Mouse (Mus musculus) neural tube, embryonic 12.5 days (tissue): Measurements from ENCODE around the gene Snapc2. TPM values are rescaled to one million over a fixed set of nuclear protein-coding genes. Genes with fewer than 3 reads are reported as not detected.
"Not testable (repeated sequence)": the region's sequence is repeated elsewhere in the genome, so short reads cannot be mapped to it uniquely, and the experiment has no call there.

Experiments
- ATAC-seq: fragments of 200-750 bp; cut with Nextera tagmentation; 2 replicates; pipeline ENCODE4 v1.8.0; 2017; ENCODE audit warnings: low read depth, mild to moderate bottlenecking, moderate TSS enrichment, moderate library complexity; ENCODE audit not compliant: low FRiP score
- H3K27ac ChIP-seq: fragments of 300-500 bp; sonication (generic); 2 replicates; pipeline ENCODE4 v1.5.1; 2016
- H3K27me3 ChIP-seq: fragments of 300-500 bp; sonication (generic); replicated peaks from 2 replicates; pipeline ENCODE4 v1.6.1; 2016; ENCODE audit warnings: mild to moderate bottlenecking
- H3K36me3 ChIP-seq: fragments of 300-500 bp; sonication (generic); 2 replicates; pipeline ENCODE4 v1.6.1; 2016; ENCODE audit warnings: mild to moderate bottlenecking
- H3K4me1 ChIP-seq: fragments of 300-500 bp; sonication (generic); 2 replicates; pipeline ENCODE4 v1.6.1; 2016
- H3K4me2 ChIP-seq: fragments of 300-500 bp; sonication (generic); replicated peaks from 2 replicates; pipeline ENCODE4 v1.6.1; 2016; ENCODE audit warnings: mild to moderate bottlenecking
- H3K4me3 ChIP-seq: fragments of 300-500 bp; sonication (generic); 2 replicates; pipeline ENCODE4 v1.5.1; 2016
- H3K9ac ChIP-seq: fragments of 300-500 bp; sonication (generic); 2 replicates; pipeline ENCODE4 v1.6.1; 2016; ENCODE audit warnings: mild to moderate bottlenecking
- H3K9me3 ChIP-seq: fragments of 300-500 bp; sonication (generic); 2 replicates; pipeline ENCODE4 v1.6.1; 2016; ENCODE audit warnings: mild to moderate bottlenecking
- WGBS: fragments of 180-500 bp; shearing (Covaris S2); methylation state at CpG from one replicate; pipeline ENCODE4 v1.1.7; 2016; 5-methylcytosine and 5-hydroxymethylcytosine counted together
- polyA plus RNA-seq: library from polyadenylated mRNA; unstranded; fragments of >200 nt; fragmentation: Nextera tagmentation; extraction: Ambion mirVana; gene quantifications from 2 replicates; pipeline ENCODE4 v1.2.1, GENCODE M21; 2016

The Snapc2 gene
- polyA plus RNA-seq, 1 experiment from 2014 or later = 63.2 TPM

GRCm38 (mm10) chr8:4239193-4239890, 13.5 kb upstream of the Snapc2 start:
- Histone ChIP-seq H3K36me3 (peaks cover 28% of the 10 kb centered on the region), H3K9ac (peak overlapping the region; percentile 73), H3K4me2 (peak overlapping the region; percentile 92), H3K27me3 (0 out of 2 replicates have a peak, but pooled peaks cover 4% of the 10 kb centered on the region), H3K4me3 (peak overlapping the region; percentile 80), H3K9me3 (no peaks in the 10 kb centered on the region), H3K4me1 (peaks cover 19% of the 10 kb centered on the region), H3K27ac (peak overlapping the region; percentile 68; the same call in 1 of the 2 replicates)
- ATAC-seq = peak; percentile 39
- WGBS = 15% methylated on average over 19 of the region's 19 CpGs

GRCm38 (mm10) chr8:4245061-4245460, 7.8 kb upstream of the Snapc2 start:
- H3K9me3 ChIP-seq = no peaks in the 10 kb centered on the region
- WGBS = 92% methylated on average over 5 of the region's 5 CpGs
- no peak overlapping the region for H3K4me2 ChIP-seq
- H3K36me3 ChIP-seq = peaks cover 79% of the 10 kb centered on the region
- H3K27ac ChIP-seq = no peak overlapping the region
- H3K27me3 ChIP-seq = peaks cover 9% of the 10 kb centered on the region; the same call in 1 of the 2 replicates
- H3K4me1 ChIP-seq = peaks cover 9% of the 10 kb centered on the region
- H3K4me3 ChIP-seq = no peak overlapping the region
- H3K9ac ChIP-seq = no peak overlapping the region
- ATAC-seq = no peak

GRCm38 (mm10) chr8:4245737-4246136, 7.1 kb upstream of the Snapc2 start:
- H3K9ac ChIP-seq = no peak overlapping the region

DNA sequence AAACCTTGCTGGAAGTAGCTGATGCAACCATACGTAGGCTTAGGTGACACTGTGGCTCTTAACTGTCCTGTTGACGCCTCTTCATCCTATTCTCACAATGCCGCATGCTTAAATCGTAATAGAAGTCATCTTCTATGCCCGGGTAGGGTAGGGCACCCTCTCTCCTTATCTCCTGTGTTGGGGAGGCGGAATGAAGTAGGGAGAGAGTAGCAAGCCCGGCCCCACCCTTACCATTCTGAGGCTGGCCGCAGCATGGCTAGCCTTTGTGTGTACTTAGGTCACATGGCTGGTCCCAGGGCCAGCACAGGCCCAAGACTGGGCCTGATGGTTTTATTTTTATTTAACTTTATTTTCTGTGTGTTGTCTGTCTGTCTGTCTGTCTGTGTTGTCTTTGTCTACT, 5.6 kb upstream of the Snapc2 start:
- Histone ChIP-seq H3K36me3 (peaks cover 73% of the 10 kb centered on the region), H3K9ac (no peak overlapping the region), H3K27ac (no peak overlapping the region), H3K27me3 (peaks cover 9% of the 10 kb centered on the region; the same call in 1 of the 2 replicates), H3K4me1 (0 out of 2 replicates have a peak, but pooled peaks cover 5% of the 10 kb centered on the region), H3K4me3 (no peak overlapping the region), H3K4me2 (no peak overlapping the region), H3K9me3 (no peaks in the 10 kb centered on the region)
- ATAC-seq = no peak
- 92% methylated on average over 8 of the region's 8 CpGs for WGBS

More at GRCm38 (mm10) chr8:4245737-4246136, 7.1 kb upstream of the Snapc2 start:
- 86% methylated on average over 13 of the region's 13 CpGs for WGBS
- Histone ChIP-seq H3K4me2 (no peak overlapping the region), H3K27me3 (peaks cover 9% of the 10 kb centered on the region; the same call in 1 of the 2 replicates), H3K36me3 (peaks cover 80% of the 10 kb centered on the region), H3K4me3 (no peak overlapping the region), H3K4me1 (peaks cover 5% of the 10 kb centered on the region; the same call in 1 of the 2 replicates), H3K9me3 (no peaks in the 10 kb centered on the region), H3K27ac (no peak overlapping the region)
- no peak for ATAC-seq

- Histone ChIP-seq H3K4me1 (0 out of 2 replicates have a peak, but pooled peaks cover 5% of the 10 kb centered on the region), H3K27ac (no peak within 1 kb of the TSS), H3K9ac (0 out of 2 replicates have a peak within 1 kb of the TSS, but pooled peaks have one; percentile 2), H3K4me2 (no peak within 1 kb of the TSS), H3K36me3 (peaks cover 66% of the 10 kb centered on the region), H3K9me3 (no peaks in the 10 kb centered on the region), H3K27me3 (peaks cover 9% of the 10 kb centered on the region; the same call in 1 of the 2 replicates), H3K4me3 (no peak within 1 kb of the TSS)
- ATAC-seq = no peak
- 82% methylated on average over 15 of the region's 15 CpGs for WGBS
Observed at GRCm38 (mm10) chr8:4247951-4248540, 4.8 kb upstream of the Snapc2 start, which contains the start of gene Tgfbr3l. TSS of gene Tgfbr3l (plus strand) at chr8:4248214.

GRCm38 (mm10) chr8:4249213-4249612, 3.7 kb upstream of the Snapc2 start:
- Histone ChIP-seq H3K27ac (no peak overlapping the region), H3K36me3 (peaks cover 54% of the 10 kb centered on the region), H3K9ac (0 out of 2 replicates have a peak overlapping the region, but pooled peaks have one; percentile 2), H3K9me3 (no peaks in the 10 kb centered on the region), H3K4me3 (no peak overlapping the region), H3K4me2 (no peak overlapping the region), H3K4me1 (peaks cover 13% of the 10 kb centered on the region; the same call in 1 of the 2 replicates), H3K27me3 (peaks cover 9% of the 10 kb centered on the region; the same call in 1 of the 2 replicates)
- 18% methylated on average over 29 of the region's 29 CpGs for WGBS
- ATAC-seq = no peak

- peaks cover 9% of the 10 kb centered on the region; the same call in 1 of the 2 replicates for H3K27me3 ChIP-seq
- 30% methylated on average over 26 of the region's 26 CpGs for WGBS
- peaks cover 51% of the 10 kb centered on the region for H3K36me3 ChIP-seq
- H3K4me1 ChIP-seq = peaks cover 19% of the 10 kb centered on the region; the same call in 1 of the 2 replicates
- H3K27ac ChIP-seq = no peak overlapping the region
- no peak overlapping the region for H3K4me3 ChIP-seq
- H3K9ac ChIP-seq = no peak overlapping the region
- ATAC-seq = peak; percentile 5
- H3K9me3 ChIP-seq = no peaks in the 10 kb centered on the region
- no peak overlapping the region; the same call in 1 of the 2 replicates for H3K4me2 ChIP-seq
Observed at GRCm38 (mm10) chr8:4250306-4250970, 2.4 kb upstream of the Snapc2 start.

GRCm38 (mm10) chr8:4252116-4252760, 642 bp upstream of the Snapc2 start:
- no peak for ATAC-seq
- Histone ChIP-seq H3K4me2 (peak overlapping the region; percentile 88), H3K27ac (no peak overlapping the region), H3K9me3 (no peaks in the 10 kb centered on the region), H3K27me3 (peaks cover 9% of the 10 kb centered on the region; the same call in 1 of the 2 replicates), H3K36me3 (peaks cover 50% of the 10 kb centered on the region), H3K9ac (peak overlapping the region; percentile 83; the same call in 1 of the 2 replicates), H3K4me3 (peak overlapping the region; percentile 86), H3K4me1 (peaks cover 26% of the 10 kb centered on the region)
- WGBS = 48% methylated on average over 8 of the region's 8 CpGs

GRCm38 (mm10) chr8:4254001-4254400, 1.1 kb downstream of the Snapc2 start:
- H3K27ac ChIP-seq = no peak overlapping the region

DNA sequence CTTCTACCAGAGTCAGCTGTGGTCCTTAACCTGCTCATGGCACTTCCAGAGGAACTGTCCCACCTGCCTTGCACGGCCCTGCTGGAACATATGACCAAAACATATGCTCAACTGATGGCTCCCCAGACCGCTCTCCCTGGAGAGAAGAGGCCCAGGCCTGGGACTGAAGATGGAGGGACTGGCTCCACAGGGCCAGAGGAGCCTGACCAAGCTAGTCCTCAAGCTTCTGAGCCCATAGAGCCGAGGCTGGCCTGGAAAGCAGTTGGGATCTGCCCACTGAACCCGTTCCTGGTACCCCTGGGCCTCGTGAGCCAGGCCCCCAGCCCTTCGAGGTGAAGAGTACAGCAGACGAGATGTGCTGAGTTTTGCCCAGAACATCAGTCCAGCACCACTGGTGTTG, 2.6 kb downstream of the Snapc2 start:
- H3K27me3 ChIP-seq, H3K4me2 ChIP-seq, ATAC-seq, H3K9me3 ChIP-seq, H3K4me3 ChIP-seq, H3K27ac ChIP-seq, H3K9ac ChIP-seq: not testable (repeated sequence)
- H3K4me1 ChIP-seq = peaks cover 40% of the 10 kb centered on the region
- H3K36me3 ChIP-seq = peaks cover 35% of the 10 kb centered on the region
- 88% methylated on average over 7 of the region's 7 CpGs for WGBS

More at GRCm38 (mm10) chr8:4254001-4254400, 1.1 kb downstream of the Snapc2 start:
- ATAC-seq = no peak
- H3K4me2 ChIP-seq = peak overlapping the region; percentile 88
- peaks cover 31% of the 10 kb centered on the region for H3K4me1 ChIP-seq
- H3K4me3 ChIP-seq = peak overlapping the region; percentile 86; the same call in 1 of the 2 replicates
- WGBS = 71% methylated on average over 6 of the region's 6 CpGs
- H3K9me3 ChIP-seq = no peaks in the 10 kb centered on the region
- H3K27me3 ChIP-seq = peaks cover 4% of the 10 kb centered on the region; the same call in 1 of the 2 replicates
- peaks cover 37% of the 10 kb centered on the region for H3K36me3 ChIP-seq
- no peak overlapping the region for H3K9ac ChIP-seq

DNA sequence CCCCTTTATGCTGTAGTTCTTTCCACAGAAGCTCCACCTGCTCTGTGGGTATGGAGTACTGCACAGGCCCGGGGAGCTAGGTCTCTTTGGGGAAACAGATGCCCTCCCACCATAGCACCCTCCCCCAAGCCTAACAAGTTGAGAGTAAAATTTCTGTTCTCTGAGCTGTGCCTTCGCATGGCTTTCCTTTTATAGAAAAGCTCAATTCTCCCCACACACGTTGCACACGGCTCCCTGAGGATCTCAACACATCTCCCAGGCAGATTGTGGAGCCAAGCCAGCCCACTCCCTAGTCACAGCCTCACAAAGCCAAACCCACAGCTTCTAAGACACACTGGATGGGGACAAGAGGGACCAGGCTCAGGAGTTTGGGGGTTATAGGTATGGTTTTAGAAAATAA, 4.0 kb downstream of the Snapc2 start:
- peak overlapping the region; percentile 29; the same call in 1 of the 2 replicates for H3K9ac ChIP-seq
- WGBS = 67% methylated on average over 4 of the region's 4 CpGs
- H3K4me3 ChIP-seq = peak overlapping the region; percentile 86; the same call in 1 of the 2 replicates
- H3K27me3 ChIP-seq = no peaks in the 10 kb centered on the region
- ATAC-seq = no peak
- H3K27ac ChIP-seq = no peak overlapping the region
- peaks cover 40% of the 10 kb centered on the region for H3K4me1 ChIP-seq
- H3K36me3 ChIP-seq = peaks cover 47% of the 10 kb centered on the region
- H3K9me3 ChIP-seq = no peaks in the 10 kb centered on the region
- H3K4me2 ChIP-seq = peak overlapping the region; percentile 78
